Mouse (Mus musculus) heart, postnatal 0 days (tissue): ENCODE results near the gene Tex2.

ENCODE experiments used
- CTCF ChIP-seq: IDR thresholded peaks from 2 replicates; pipeline ENCODE4 v1.5.1; 2016; ENCODE audit warnings: antibody characterized with exemption, control low read depth, low read depth
- EP300 ChIP-seq: IDR thresholded peaks from 2 replicates; pipeline ENCODE4 v1.6.1; 2016; ENCODE audit warnings: antibody characterized with exemption, low read depth

DNA sequence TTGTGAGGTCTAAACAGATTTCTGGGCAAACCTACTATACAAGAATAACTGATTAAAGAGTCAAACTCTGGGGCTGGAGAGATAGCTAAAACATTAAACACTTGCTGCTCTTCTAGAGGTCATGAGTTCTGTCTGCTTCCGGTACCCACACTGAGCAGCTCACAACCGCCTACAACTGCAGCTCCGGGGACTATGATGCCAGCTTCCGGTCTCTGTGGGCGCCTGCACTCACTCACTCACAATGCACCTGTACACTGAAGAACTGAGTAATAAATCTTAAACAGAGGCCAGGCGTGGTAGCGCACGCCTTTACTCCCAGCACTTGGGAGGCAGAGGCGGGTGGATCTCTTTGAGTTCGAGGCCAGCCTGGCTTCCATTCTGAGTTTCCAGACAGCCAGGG lies 31.9 kb downstream of the Tex2 start:
- no peak for TF ChIP-seq CTCF
- TF ChIP-seq EP300, result no peak
